ENCODE assay signal across 15 mouse cellular contexts in the genomic region with DNA sequence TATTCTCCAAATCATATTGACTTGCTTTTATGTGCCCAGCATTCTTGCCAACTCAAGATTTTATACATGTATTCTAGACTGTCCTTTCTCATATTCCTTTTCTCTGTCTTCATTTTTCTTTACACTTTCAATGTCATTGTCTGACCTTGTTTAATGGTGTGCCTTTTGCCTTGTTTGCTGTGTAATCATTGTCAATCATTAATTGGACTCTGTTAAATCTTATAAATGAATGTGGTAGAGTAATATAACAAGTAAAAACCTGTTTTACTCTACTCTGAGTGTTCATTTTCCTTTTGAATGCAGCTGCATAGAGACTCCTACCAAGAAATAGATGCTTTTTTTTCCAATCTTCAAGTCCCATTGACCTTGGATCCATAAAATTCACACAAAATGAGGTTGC.
"Had no signal": no experiment of that assay in that cellular context is flagged by ENCODE, and none has a peak within 500 bp of the region (broad histone marks: within the 10 kb centered on the region; RNA-seq: fewer than 3 reads in every experiment).

No protein-coding gene starts in this region.

- H3K36me3 ChIP-seq: neural tube, embryonic 15.5 days; stomach, embryonic 15.5 days had no signal

- DNase-seq: retina, postnatal 1 day; right cerebral cortex, adult 18-20 months; right cerebral cortex, postnatal 14 days; right cerebral cortex, postnatal 25 days; right cerebral cortex, postnatal 4 days; spleen, adult 18-20 months; thymus, adult 18-20 months; thymus, adult 2 months; thymus, postnatal 14 days; thymus, postnatal 25 days; thymus, postnatal 36 days; thymus, postnatal 4 days had no signal

- H3K27ac ChIP-seq: neural tube, embryonic 15.5 days; stomach, embryonic 15.5 days; stomach, postnatal 0 days had no signal

- H3K9me3 ChIP-seq: neural tube, embryonic 15.5 days; stomach, embryonic 15.5 days had no signal

- H3K4me3 ChIP-seq: neural tube, embryonic 15.5 days; stomach, embryonic 15.5 days had no signal

- H3K4me1 ChIP-seq: neural tube, embryonic 15.5 days; stomach, embryonic 15.5 days had no signal

- H3K27me3 ChIP-seq: neural tube, embryonic 15.5 days; stomach, embryonic 15.5 days had no signal

- H3K9ac ChIP-seq: neural tube, embryonic 15.5 days; stomach, embryonic 15.5 days had no signal

- H3K4me2 ChIP-seq: neural tube, embryonic 15.5 days; stomach, embryonic 15.5 days had no signal
